Mouse (Mus musculus) kidney, embryonic 16.5 days (tissue): ENCODE data around the gene Upf1. TPM values are rescaled to one million over a fixed set of nuclear protein-coding genes. Genes with fewer than 3 reads are reported as not detected.

ENCODE experiments used
- ATAC-seq: fragments of 200-750 bp; cut with Nextera tagmentation; 2 replicates; pipeline ENCODE4 v1.8.0; 2017; ENCODE audit warnings: moderate TSS enrichment; ENCODE audit not compliant: low FRiP score, low TSS enrichment
- H3K27ac ChIP-seq: fragments of 300-500 bp; sonication (generic); 2 replicates; pipeline ENCODE4 v1.5.1; 2014; ENCODE audit warnings: low read length
- H3K27me3 ChIP-seq: fragments of 300-500 bp; sonication (generic); 2 replicates; pipeline ENCODE4 v1.6.1; 2014; ENCODE audit warnings: low read length, control low read depth, mixed read lengths; ENCODE audit not compliant: insufficient read depth
- H3K36me3 ChIP-seq: fragments of 300-500 bp; sonication (generic); 2 replicates; pipeline ENCODE4 v1.6.1; 2014; ENCODE audit warnings: low read length, control low read depth, mixed read lengths; ENCODE audit not compliant: insufficient read depth
- H3K4me1 ChIP-seq: fragments of 300-500 bp; sonication (generic); 2 replicates; pipeline ENCODE4 v1.6.1; 2014; ENCODE audit warnings: low read length, control low read depth, mixed read lengths; ENCODE audit not compliant: insufficient read depth
- H3K4me2 ChIP-seq: fragments of 300-500 bp; sonication (generic); replicated peaks from 2 replicates; pipeline ENCODE4 v1.6.1; 2014; ENCODE audit warnings: low read depth, low read length
- H3K4me3 ChIP-seq: fragments of 300-500 bp; sonication (generic); 2 replicates; pipeline ENCODE4 v1.5.1; 2014; ENCODE audit warnings: mild to moderate bottlenecking, low read length
- H3K9ac ChIP-seq: fragments of 300-500 bp; sonication (generic); replicated peaks from 2 replicates; pipeline ENCODE4 v1.6.1; 2014; ENCODE audit warnings: low read length
- H3K9me3 ChIP-seq: fragments of 300-500 bp; sonication (generic); 2 replicates; pipeline ENCODE4 v1.6.1; 2016; ENCODE audit warnings: low read length, control low read depth
- WGBS: fragments of 180-500 bp; shearing (Covaris S2); extraction: QIAGEN DNeasy Blood & Tissue Kit; methylation state at CpG from one replicate; pipeline ENCODE4 v1.1.7; 2014; 5-methylcytosine and 5-hydroxymethylcytosine counted together
- polyA plus RNA-seq: library from polyadenylated mRNA; unstranded; fragments of >200 nt; fragmentation: Nextera tagmentation; extraction: Ambion mirVana; gene quantifications from 2 replicates; pipeline ENCODE4 v1.2.1, GENCODE M21; 2015

Upf1 gene
- 10.6 and 10.9 TPM in 2 replicates for polyA plus RNA-seq

DNA sequence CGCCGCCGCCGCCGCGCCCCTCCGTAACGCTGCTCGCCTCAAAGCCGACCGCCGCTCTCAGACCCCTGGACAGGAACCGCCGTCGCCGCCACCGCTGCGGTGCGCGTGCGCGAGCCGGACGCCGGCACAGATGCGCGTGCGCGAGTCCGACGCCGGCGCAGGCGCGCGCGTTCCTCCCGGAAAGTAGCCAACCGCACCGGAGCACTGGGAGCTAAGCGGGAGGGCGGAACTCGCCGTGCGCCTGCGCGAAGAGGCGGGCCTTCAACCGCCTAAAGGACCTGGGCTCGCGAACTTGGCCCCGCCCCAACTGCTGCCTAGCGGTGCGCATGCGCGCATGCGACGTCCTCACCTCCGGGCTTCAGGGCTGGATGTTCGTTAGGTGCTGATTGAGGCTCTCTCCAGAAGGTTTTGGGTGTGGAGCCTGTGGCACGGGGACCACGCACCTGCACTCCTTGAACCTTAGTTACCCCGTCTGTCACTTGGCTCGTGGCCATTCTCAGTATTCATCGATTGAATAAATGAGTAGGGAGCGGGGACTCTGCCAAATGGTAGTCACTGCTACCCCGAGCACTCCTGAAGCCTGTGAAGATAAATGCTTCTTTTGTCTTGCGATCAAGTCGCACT, at the start of gene Upf1:
Gene Upf1 (minus strand): TSS at position 85 of the 624 bp plus-strand sequence.
- under 1% methylated on average over 51 of the region's 69 CpGs for WGBS
- no peaks in the 10 kb centered on the region for H3K27me3 ChIP-seq
- H3K27ac ChIP-seq: peak within 1 kb of the TSS; percentile 76
- H3K36me3 ChIP-seq: peaks cover 3% of the 10 kb centered on the region
- peak within 1 kb of the TSS; percentile 91 for H3K4me2 ChIP-seq
- H3K4me3 ChIP-seq: peak within 1 kb of the TSS; percentile 72
- H3K9ac ChIP-seq: peak within 1 kb of the TSS; percentile 84
- peak; percentile 89 for ATAC-seq
- peaks cover 36% of the 10 kb centered on the region for H3K4me1 ChIP-seq
- H3K9me3 ChIP-seq: no peaks in the 10 kb centered on the region

DNA sequence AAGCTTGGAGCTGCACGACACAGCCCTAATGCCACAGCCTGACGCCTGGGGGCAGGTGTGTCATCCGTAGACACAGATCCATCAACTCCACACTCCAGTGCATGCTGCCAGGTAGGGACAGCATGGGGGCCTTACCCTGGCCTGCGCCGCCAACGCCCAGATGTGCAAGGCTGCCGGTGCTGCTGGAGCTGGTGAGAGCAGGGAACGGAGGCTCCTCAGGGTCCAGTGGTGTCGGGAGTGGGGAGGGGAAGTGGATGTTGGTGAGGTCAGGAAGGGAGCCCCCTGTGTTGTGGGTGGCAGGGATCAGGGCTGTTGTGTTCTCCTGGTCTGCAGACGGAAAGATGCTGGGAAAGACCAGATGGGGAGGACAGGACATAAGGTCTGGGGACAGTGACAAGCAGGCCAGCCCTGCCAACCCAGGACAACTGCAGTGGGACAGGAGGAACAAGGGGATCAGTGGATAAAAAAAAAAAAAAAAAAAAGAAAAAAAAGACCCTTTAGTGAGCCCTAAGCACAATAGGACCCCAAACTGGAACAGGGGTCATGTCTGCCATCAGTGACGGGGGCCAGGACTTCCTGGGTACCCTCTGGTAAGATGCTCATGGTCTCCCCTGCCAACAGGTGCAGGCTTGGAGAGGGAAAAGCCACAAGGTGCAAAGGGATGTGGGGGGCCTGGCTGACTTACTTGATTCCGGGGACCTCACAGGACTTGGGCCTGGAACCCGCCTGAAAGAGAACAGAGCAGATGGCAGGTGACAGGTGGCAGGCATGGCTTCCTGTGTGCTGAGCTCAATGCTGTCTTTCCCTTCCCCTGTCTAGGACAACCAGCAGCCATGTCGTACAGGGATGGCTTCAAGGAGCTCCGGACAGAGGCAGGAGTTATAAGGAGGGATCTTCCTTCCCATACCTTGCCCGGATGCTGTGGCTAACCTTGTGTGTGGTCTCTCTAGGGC, 44.8 kb upstream of the Upf1 start:
- Histone ChIP-seq H3K4me1 (no peaks in the 10 kb centered on the region), H3K27ac (no peak overlapping the region), H3K36me3 (no peaks in the 10 kb centered on the region; the same call in 1 of the 2 replicates), H3K4me2 (no peak overlapping the region), H3K27me3 (no peaks in the 10 kb centered on the region), H3K9ac (no peak overlapping the region), H3K4me3 (no peak overlapping the region), H3K9me3 (no peaks in the 10 kb centered on the region)
- ATAC-seq: no peak
- WGBS: 85% methylated on average over 16 of the region's 16 CpGs

DNA sequence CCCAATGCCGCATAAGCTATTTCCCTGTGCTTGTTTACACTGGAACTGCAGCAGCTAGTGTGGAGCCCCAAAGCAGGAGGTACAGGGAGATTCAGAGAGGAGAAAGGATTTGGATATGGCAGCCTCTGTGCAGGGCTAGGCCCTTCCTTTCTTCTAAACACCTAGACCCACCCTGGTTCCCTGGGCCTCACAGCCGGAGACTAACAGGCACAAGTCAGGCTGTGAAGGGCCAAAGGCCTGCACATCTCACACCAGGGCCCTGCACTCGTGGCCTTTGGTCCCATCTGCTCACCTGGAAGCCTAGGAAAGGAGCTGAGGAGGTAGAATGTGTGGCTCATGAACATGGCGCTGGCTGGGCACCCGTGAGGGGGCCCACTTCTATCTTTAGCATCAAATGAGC, 43.1 kb upstream of the Upf1 start:
- no peak overlapping the region for H3K9ac ChIP-seq
- no peaks in the 10 kb centered on the region for H3K4me1 ChIP-seq
- H3K36me3 ChIP-seq: peaks cover 3% of the 10 kb centered on the region; the same call in 1 of the 2 replicates
- H3K27ac ChIP-seq: no peak overlapping the region
- 86% methylated on average over 5 of the region's 5 CpGs for WGBS
- H3K4me3 ChIP-seq: no peak overlapping the region
- no peak overlapping the region for H3K4me2 ChIP-seq
- ATAC-seq: no peak
- no peaks in the 10 kb centered on the region for H3K27me3 ChIP-seq
- no peaks in the 10 kb centered on the region for H3K9me3 ChIP-seq

DNA sequence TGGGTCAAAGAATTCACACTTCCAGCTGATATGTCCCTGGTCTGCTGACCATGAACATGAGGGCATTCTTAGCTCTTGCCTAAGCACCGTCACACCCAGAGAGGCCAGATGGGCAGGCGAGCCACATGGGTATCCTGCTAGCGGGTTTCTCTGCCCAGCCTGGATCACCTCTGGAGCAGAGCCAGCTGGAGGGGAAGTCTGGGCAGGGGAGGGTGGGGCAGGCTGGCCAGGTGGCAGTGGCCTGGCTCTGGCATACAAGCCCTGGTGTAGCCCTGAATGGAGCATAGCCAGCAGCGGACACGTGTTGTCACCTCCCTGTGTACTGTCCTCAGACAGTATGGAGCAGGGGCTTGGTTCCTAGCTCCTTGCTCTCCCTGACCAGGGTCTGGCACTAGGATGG, 42.6 kb upstream of the Upf1 start:
- no peak overlapping the region for H3K9ac ChIP-seq
- no peak overlapping the region for H3K4me3 ChIP-seq
- peaks cover 3% of the 10 kb centered on the region; the same call in 1 of the 2 replicates for H3K36me3 ChIP-seq
- H3K4me2 ChIP-seq: no peak overlapping the region
- no peak overlapping the region for H3K27ac ChIP-seq
- H3K4me1 ChIP-seq: no peaks in the 10 kb centered on the region
- 79% methylated on average over 5 of the region's 5 CpGs for WGBS
- no peaks in the 10 kb centered on the region for H3K9me3 ChIP-seq
- ATAC-seq: no peak
- no peaks in the 10 kb centered on the region for H3K27me3 ChIP-seq

DNA sequence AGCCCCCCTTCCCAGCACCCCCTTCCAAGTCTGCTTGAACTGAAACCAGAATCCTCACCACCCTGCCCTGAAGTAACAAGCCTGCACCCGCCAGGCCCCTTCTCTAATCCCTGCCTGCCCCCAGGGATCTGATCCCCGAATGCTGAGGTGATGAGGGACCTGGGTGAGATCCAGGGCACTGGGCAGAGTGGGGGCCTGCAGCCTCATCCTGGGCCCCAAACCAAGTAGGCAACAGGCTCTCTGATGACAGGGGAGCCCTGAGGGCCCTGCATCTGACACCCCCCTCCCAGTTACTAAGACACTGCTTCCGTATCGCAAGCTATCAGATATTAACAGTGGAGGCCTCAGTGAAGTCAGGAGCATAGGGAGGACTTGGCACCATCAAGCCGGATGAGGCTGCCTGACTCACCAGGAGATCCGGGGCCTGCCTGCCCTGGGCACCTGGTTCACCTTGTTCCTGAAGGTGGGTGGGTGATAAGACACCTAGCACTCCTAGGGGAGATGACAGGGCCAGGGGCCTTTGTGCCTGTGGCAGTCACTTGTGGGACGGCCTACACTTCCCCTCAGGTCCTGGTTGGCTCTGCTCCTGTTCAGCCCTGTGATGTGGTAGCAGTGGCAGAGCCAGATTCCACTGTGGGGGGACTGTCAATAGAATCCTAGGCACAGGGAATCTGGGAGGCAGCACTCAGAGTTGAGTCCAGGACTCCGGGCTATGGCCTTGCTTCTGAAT, 41.4 kb upstream of the Upf1 start:
- Histone ChIP-seq H3K36me3 (0 out of 2 replicates have a peak, but pooled peaks cover 7% of the 10 kb centered on the region), H3K4me1 (no peaks in the 10 kb centered on the region), H3K9ac (no peak overlapping the region; the same call in 1 of the 2 replicates), H3K9me3 (no peaks in the 10 kb centered on the region), H3K27me3 (no peaks in the 10 kb centered on the region), H3K4me3 (no peak overlapping the region), H3K4me2 (no peak overlapping the region), H3K27ac (no peak overlapping the region)
- ATAC-seq: no peak
- 79% methylated on average over 8 of the region's 8 CpGs for WGBS

DNA sequence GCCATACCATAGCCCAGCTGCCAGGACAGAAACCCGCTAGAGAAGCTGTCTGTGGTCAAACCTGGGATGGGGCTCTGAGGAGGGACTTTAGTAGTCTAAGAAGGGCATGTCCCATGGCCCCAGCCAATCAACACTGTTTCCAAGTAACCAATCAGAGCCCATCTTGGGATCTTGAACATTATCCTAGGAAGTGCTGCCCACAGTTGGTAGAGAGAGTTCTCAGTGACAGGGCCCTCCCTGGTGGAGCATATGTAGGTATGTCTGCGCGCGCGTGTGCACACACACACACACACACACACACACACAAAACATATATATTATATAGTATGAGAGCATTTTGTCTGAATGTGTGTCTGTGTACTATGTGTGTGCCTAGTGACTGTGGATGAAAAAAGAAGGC, 40.0 kb upstream of the Upf1 start:
- Histone ChIP-seq H3K9ac (no peak overlapping the region), H3K27ac (no peak overlapping the region), H3K27me3 (no peaks in the 10 kb centered on the region), H3K4me3 (no peak overlapping the region), H3K9me3 (no peaks in the 10 kb centered on the region), H3K4me2 (no peak overlapping the region), H3K4me1 (no peaks in the 10 kb centered on the region), H3K36me3 (0 out of 2 replicates have a peak, but pooled peaks cover 7% of the 10 kb centered on the region)
- WGBS: 83% methylated on average over 5 of the region's 5 CpGs
- ATAC-seq: no peak

DNA sequence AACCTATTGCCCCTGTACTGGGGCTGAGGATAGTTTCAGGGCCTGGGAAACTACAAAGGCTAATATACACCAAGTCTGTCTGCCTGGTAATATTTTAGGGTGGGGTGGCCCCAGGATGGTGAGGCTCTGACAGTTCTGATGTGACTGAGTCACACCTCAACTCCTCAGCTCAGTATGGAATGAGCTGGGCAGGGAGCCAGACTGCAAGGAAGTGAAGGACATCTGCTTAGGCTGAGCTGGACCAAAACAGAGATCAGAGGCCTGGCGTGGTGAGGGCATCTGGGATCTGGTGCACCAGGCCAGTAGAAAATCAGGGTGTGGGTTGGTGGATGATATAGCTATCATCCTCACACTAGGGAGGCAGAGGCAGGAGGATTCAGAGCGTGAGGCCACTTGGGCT, 36.6 kb upstream of the Upf1 start:
- Histone ChIP-seq H3K4me1 (no peaks in the 10 kb centered on the region), H3K27me3 (no peaks in the 10 kb centered on the region), H3K4me2 (no peak overlapping the region), H3K9me3 (no peaks in the 10 kb centered on the region), H3K9ac (no peak overlapping the region), H3K27ac (no peak overlapping the region), H3K36me3 (peaks cover 26% of the 10 kb centered on the region), H3K4me3 (no peak overlapping the region)
- WGBS: 90% methylated on average over 2 of the region's 2 CpGs
- no peak for ATAC-seq

DNA sequence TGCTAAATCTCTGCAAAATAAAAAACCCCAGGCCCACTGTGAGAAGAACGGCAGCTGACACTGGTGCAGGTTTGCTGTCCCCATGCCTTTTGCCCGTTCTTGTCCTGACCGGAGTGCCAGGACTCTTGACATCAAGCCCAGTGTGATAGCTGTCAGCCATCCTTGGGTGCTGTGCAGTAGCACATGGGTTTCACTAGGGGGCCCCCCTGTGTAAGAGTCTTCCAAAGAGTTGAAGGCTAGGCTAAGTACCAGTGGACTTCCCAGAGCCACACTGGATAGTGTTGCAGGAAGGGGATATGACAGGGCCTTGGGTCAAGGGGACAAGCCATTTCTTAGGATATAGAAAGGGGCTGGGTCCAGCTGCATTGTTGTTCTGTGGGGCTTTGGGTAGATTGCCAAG, 30.2 kb upstream of the Upf1 start:
- 55% methylated on average over 3 of the region's 3 CpGs for WGBS
- no peaks in the 10 kb centered on the region for H3K4me1 ChIP-seq
- H3K27ac ChIP-seq: no peak overlapping the region
- no peak overlapping the region for H3K9ac ChIP-seq
- peaks cover 18% of the 10 kb centered on the region for H3K36me3 ChIP-seq
- H3K4me3 ChIP-seq: no peak overlapping the region
- H3K27me3 ChIP-seq: peaks cover 9% of the 10 kb centered on the region
- H3K9me3 ChIP-seq: no peaks in the 10 kb centered on the region
- no peak overlapping the region for H3K4me2 ChIP-seq
- ATAC-seq: peak; percentile 50; the same call in 1 of the 2 replicates

DNA sequence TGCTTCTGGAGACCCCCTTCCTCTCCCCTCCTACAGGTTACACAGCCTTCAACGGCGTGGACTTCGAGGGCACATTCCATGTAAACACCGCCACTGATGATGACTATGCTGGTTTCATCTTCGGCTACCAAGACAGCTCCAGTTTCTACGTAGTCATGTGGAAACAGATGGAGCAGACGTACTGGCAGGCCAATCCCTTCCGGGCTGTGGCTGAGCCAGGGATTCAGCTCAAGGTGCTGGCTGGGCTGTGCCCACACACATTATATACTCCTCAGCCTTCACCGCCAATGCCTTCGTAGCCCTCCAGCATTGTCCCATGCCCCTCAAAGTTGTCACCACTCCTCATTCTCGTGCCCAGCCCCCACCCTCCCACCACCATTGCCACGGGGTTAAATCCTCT, 27.0 kb upstream of the Upf1 start:
- Histone ChIP-seq H3K27ac (no peak overlapping the region), H3K4me2 (no peak overlapping the region), H3K4me3 (no peak overlapping the region), H3K9me3 (no peaks in the 10 kb centered on the region), H3K27me3 (peaks cover 42% of the 10 kb centered on the region), H3K36me3 (no peaks in the 10 kb centered on the region), H3K4me1 (peaks cover 10% of the 10 kb centered on the region), H3K9ac (no peak overlapping the region)
- ATAC-seq: no peak
- 79% methylated on average over 12 of the region's 12 CpGs for WGBS
